Mouse (Mus musculus) brain, adult 2 months (tissue): ENCODE measurements around the gene Phkb.

Experiments
- DNase-seq: peaks from one replicate; pipeline ENCODE4 v3.0.0; 2011; ENCODE audit warnings: low read depth, low spot score

Gene Phkb

DNA sequence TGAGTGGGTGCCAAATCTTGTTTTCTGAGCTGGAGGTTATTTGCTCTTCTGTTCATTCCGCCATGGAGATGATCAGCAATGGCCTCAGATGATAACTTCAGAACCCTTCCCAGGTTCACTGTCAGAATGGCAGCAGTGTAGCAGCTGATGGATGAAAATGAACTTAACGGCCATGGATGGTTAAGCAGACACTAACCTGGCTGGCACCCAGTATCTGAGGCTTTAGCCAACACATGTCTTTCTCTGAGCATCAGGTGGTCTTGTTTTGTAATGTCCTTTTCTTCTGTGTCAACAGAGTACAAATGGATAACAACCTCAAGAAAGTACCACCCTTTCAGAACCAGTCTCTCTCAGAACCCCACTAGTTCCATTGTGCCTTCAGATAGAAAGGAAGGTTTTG is 246.0 kb downstream of the Phkb start:
- DNase-seq: no peak

DNA sequence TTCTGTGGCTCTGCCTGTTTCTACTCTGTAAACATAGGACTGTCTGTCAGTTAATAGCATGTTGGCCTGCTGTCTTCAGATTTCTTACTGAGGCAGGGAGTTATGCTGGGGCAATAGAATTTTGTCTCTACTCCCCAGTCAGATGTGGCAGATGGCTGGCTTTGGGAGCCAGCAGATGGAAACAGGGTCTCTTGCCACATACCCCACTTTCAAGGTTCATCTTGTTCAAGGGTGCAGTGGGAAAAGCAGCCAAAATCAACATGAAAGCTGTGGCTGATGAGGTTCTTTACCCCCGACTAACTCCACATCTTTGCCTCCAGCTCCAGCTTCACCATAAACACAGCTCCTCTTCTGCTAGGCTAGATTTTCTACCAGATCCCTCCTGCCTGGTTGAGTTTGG is 246.7 kb downstream of the Phkb start:
- no peak for DNase-seq

GRCm38 (mm10) chr8:86090666-86091065 is 249.9 kb downstream of the Phkb start:
- DNase-seq: peak; percentile 53
